Mouse (Mus musculus) megakaryocyte, adult 5-6 weeks (primary cell): Measurements from ENCODE around the gene Galt. TPM values are rescaled to one million over a fixed set of nuclear protein-coding genes. Genes with fewer than 3 reads are reported as not detected.
"Not testable (repeated sequence)": the region's sequence is repeated elsewhere in the genome, so short reads cannot be mapped to it uniquely, and the experiment has no call there.

ENCODE experiments used
- ATAC-seq: 2 replicates; pipeline ENCODE4 v1.8.0; 2016; ENCODE audit warnings: mild to moderate bottlenecking, inconsistent platforms; ENCODE audit not compliant: poor library complexity, severe bottlenecking
- total RNA-seq, 2 experiments: library from RNA; stranded (forward) in 1 of 2; stranded (reverse) in 1 of 2; fragments of 153-499, 151-499 nt in 1 of 2; fragments of 221-1000, 200-1000 nt in 1 of 2; gene quantifications; 2 replicates each; pipeline versions ENCODE4 v1.2.3 to v1.2.4; 2015 to 2017

Galt gene
- total RNA-seq, 2 experiments from 2014 or later, result 20.4 to 24.3 TPM

DNA sequence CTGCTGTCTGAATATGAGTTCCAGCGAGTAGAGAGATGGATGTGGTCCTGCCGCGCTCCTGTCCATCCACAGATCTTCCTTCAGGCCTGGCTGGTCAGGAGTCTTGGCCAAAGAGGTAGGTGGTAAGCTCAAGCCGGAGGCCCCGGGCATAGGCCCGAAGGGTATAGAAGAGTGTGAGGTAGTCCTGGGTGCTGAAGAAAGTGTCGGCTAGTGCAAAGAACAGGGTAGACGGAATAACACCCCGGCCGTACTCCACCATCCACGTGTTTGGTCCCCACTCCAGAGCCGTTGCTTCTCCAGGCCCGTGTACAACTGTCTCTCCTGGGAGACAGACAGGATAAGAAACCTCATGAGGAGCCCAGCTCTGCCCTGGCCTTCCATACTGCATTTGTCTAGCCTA lies 15.8 kb upstream of the Galt start:
- no peak for ATAC-seq

DNA sequence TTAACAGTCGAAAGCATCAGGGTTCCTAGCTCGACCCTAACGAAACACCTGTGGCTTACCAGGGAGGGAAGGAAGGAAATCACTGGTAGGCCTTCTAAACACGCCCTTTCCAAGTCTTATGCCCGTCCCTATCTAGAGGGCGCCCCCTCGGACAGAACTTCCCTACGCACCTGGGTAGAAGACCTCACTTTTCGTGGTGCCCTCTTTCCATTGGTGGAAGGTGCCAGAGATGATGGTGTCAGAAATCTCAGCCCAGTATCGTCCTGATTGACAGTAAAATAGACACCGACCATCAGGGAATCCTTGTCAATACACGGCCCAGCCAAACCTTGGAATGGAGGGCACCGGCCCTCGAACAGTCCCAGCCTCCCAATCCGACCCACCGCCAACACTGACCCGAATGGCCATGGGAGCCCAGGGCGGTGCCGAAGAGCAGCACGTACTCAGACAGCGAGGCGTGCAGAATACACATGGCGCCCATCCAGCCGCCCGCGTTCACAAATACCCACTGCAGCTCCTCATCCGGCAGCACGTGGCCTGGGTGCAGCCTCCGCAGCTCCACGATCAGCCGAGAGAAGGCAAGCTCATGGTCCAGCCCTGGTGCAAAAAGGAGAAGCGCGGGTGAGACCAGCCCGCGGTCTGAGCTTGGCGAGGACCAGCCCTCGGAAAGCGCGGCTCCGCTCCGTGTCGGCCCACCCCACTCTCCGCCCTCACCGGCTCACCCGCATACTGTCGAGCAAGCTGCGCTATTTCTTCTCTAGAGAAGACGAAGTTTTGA lies 14.5 kb upstream of the Galt start:
- peak; percentile 71 for ATAC-seq

DNA sequence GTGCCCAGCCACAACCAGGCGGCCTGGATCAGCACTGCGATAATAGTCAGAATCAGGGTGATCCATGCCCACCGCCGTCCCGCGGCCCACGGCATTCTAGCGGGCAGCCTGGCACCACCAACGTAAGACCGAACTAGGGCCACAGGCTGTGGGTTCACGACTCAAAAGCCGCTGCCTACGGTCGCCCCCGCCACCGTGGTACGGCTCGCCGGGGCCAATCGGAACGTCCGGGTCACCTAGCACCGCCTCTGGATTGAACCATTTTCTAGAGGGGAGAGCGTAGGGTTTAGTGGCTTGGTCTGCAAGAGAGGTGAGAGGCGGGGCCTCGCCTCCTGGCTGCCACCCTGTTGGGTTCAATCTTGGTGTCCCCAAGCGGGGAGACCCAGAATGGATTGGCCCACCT lies 13.9 kb upstream of the Galt start:
- peak; percentile 86 for ATAC-seq

DNA sequence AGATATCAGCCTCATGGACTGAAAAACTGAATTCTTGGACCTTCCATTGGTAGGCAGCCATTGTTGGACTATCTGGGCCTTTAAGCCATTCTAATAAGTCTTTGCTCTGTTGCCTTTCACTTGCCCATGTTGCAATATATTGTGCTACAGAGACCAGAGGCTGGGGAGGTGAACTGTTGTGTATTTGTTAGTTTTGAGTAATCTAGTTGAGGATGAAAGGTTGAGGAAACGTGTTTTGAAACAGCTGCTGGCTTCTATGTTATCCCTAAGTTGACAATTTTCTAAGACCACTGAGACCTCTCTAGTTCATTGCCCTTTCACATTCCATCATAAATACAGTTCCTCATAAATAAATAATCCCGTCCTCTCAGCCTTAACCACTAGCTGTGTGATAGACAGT lies 10.9 kb upstream of the Galt start:
- ATAC-seq, result no peak

DNA sequence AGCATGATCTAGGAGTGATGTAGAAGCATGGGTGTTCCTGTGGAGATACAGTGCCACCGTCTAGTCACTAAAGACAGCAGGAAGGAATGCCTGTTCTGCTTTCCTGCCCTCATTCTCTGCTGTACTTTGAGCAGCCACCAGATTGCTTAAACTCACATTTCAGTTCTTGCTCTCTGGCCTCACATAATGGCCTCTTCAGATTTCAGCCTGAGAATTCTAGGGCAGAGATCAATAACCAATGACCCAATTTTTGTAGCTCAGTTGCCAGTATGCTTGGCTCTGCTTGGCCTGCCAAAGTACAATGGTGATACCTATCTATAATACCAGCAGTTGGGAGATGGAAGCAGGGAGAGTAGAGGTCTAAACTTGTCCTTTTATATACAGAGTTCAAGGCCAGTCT lies 10.0 kb upstream of the Galt start:
- no peak for ATAC-seq

DNA sequence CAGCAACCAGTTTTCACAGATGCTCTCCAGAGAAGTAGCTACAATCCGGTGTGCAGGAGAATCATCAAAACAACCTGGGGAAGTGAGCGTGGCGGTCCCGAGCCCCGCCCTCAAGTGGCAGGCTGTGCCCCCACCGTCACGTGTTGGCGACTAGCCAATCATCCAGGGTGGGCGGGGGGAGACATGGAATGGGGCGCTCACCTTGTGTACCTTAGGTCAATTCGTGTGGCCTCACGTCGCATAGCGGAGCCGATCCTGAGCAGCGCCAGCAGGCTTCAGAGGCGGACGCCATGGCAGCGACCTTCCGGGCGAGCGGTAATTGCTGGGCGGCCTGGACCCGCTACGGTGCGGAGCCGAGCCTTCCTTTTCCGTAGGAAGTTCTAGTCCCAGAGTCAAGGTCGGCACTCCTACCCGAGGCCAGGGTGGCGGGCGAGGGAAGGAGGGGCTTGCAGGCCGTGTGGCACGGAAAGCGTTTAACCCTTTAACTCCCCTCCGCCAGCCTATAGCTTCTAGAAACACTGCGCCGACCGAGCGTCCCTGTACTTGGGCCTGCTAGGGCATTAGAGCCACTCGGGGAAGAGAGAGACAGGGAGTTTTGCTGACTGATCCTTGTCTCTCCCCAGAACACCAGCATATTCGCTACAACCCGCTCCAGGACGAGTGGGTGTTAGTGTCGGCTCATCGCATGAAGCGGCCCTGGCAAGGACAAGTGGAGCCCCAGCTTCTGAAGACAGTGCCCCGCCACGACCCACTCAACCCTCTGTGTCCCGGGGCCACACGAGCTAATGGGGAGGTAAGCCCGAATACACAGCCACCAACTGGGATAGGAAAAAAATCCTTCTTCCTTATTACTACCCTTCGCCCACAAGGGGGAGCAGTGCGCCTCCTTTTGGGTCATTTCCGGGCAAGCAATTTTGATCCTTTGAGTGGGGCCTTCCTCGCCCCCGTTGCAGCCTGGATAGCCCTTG lies 594 bp downstream of the Galt start, which contains the start of gene Sigmar1:
Gene Sigmar1, minus strand, starts transcription at position 820 of the 968 bp plus-strand sequence.
- ATAC-seq, result peak; percentile 82

DNA sequence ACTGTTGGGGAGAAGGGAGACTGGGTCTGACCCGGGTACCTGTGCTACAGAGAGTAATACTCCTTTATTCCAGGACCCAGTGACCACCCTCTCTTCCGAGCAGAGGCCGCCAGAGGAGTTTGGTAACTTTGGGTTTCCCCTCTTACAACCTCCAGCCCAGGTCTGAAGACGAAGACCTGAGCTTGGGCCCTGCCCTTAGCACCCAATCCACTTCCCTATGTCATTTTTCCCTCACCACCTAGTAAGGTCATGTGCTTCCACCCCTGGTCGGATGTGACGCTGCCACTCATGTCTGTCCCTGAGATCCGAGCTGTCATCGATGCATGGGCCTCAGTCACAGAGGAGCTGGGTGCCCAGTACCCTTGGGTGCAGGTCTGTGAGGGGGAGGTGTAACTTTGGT lies 1.4 kb downstream of the Galt start:
- no peak for ATAC-seq

DNA sequence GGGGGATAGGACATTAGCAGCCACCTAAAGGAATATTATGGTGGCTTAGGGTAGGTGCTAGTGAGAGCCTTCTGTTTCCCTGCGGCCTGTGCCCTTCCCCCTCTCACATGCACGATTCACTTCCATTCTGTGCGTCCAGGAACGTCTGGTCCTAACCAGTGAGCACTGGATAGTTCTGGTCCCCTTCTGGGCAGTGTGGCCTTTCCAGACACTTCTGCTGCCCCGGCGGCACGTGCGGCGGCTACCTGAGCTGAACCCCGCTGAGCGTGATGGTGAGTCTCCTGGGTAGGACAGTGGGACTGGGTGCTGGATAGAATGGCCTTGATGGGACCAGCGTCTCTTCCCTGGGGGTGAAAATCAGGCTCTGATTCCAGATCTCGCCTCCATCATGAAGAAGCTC lies 2.3 kb downstream of the Galt start:
- no peak for ATAC-seq

DNA sequence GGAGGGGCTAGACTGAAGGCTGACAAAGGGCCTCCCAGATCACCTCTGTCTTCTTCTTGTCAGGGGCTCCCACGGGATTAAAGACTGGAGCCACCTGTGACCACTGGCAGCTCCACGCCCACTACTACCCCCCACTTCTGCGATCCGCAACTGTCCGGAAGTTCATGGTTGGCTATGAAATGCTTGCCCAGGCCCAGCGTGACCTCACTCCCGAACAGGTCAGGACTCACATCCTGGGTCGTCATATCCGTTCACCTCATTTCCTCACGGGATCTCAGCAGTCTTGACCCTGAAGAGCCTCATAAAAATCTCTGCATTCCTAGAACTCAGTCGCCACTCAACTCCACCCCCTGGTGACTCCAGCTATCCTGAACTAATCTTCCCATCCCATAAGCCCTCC lies 3.0 kb downstream of the Galt start:
- ATAC-seq, result no peak

DNA sequence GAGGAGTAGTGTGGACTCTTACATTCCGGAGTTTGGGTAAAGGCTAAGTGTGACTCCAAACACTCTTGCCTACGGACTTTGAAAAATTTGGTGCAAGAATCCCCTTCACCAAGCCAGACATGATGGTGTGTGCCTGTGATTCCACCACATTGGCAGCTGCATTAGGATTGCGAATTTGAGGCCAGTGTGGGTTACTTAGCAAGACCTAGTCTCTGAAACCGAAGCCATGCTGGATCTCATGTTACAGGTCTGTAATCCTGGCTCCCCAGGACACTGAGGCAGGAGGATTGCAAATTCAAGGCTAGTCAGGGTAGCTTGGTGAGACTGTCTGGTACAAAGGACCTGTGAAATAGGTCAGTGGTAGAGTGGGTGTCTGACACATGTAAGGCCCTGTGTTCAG lies 3.7 kb downstream of the Galt start:
- ATAC-seq, result no peak

DNA sequence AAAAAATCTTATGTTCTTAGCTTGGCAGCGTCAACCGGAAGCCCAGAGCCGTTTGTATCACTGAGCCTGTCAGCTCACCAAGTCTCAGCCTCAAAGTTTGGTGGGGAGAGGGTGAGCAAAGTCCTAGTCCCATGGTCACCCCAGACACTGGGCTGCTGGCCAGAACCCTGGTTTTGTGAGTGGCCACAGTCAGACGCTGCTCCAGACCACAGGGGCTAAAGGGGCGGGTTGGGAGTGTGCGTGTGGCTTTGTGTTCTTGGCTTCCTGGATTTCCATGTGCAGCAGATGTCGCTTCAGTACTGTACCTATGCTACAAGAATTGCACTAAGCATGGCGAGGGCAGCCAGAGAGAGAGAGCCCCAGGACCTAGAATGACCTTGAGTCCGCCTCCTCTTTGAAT lies 4.2 kb downstream of the Galt start:
- ATAC-seq, result no peak

DNA sequence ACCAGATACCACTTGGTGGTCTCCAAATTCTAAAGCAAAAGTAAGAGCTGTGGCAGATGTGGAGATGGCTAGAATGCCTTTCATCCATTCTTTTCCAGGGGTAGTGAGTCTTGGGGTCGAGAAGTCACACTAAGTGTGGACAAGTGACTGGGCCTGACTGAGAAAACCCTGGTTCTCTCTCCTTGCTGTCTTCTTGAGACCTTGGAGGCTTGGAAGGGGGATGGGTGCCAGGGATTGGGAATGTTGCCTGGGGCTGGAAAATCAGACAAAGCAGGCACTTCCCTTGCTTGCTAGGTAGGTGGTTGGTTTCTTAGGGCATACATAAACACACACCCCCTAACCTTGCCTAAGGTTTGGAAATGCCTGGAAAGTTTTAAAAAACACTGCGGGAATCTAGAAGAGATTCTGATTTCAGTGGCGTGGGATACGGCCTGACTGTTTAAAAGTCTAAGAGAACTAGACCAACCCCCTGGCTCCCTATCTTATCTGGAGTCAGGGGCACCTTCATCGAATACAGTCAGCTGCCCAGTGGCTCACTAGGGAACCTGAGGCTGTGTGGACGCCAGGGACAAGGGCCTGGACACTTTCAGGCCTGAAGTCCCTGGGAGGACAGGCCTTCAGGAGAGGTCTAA lies 4.7 kb downstream of the Galt start:
- no peak for ATAC-seq

DNA sequence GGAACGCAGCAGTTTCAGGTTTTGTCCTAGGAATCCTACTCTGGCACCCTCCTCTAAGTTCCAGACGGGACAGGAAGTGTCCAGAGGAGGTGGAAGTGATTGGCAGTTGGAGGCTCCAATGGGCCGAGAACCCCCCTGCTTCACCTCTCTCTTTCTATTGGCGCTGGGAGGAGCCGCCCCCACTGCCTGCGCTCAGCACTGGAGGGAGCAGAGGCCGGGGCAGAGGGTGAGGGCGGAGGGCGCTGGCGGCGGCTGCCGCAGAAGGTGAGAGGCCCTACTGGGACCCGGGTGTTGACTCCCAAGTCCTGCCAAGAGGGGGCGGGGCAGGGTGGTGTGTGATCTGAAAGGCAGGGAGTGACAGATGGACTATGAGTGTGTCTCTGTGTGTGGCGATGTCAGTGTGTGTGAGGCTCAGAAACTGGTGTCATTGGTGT lies 5.3 kb downstream of the Galt start:
- peak; percentile 70 for ATAC-seq

DNA sequence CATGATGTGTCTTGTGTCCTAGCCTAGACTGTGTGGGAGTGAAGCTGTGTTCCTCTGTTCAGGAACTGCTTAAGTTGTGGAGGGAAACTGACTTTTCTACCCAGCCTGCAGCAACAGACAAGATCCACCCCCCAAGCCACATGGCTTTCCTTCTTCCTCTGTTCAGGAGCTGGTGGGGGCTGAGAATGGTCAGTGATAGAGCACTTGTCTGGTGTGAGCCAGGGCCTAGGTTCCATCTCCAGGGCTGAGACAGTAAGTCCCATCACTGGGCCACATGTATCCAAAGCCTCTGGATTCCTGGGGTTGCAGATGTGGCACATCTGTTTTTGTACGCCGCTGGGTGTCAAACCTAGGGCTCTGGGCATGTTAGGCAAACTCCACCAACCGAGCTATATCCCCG lies 5.9 kb downstream of the Galt start:
- ATAC-seq, result no peak

DNA sequence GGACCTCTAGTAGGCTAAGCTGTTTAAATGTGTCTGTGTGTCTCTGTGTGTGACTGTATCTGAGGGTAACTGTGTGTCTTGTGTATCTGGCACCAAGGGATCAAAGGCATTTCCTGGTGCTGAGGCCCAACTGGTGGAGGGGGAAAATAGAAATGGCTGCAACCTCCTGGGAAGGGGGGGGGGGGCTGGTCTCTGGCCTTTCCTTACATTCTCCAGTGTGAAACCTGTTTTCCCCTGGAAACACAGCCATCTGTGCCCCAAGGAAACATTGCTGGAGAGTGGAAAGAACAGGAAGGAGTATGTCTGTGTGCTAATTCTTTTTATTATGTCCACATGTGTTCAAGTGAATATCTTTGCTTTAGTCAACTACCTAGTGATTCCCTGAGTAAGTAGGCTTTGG lies 6.7 kb downstream of the Galt start:
- ATAC-seq, result no peak

DNA sequence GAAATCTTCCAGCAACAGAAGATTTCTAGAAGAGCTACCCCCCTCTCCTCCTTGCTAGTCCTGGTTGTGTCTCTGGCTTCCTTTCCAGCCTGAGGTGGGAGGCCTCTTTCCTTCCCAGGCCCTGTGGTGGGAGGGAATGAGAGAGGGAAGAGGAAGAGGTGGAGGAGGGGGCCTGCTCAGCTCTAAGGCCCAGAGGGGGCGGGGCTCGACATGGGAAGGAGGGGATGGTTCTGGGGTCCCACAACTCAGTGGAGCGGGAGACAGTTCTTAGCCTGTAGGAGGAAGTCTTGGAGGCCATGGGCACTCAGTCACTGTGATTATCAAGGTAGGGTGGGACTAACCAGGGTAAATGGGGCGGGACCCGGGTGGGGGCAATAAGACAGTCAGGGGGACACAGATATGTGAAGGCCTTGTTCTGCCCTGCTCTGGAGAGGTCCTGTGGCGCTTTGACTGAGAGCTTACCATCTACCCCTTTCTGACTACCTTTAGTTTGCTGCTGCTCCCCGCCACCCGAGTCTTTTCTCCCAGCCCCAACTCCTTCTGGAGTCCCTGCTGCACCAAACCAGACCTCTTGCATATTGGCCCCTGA lies 7.2 kb downstream of the Galt start:
- no peak for ATAC-seq

DNA sequence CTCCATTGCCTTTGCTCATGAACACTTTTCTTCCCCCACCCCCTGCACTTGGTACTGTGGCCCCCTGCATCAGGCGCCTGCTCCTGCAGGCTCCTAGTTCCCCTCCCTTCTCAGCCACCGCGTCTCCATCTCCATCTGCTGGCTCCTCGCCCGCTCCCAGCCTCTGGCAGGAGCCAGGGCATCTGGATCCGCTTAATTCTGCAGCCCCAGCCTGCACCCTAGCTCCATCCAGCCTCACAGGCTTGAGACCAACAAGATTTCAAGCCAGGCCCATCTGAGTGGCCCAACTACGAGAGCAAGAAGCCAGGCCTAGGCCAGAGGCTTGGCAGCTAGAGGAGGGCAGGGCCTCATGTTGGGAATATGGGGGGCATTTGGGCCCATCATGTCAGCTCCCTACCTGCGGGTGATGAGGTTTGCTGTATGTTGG lies 7.7 kb downstream of the Galt start:
- ATAC-seq, result not testable (repeated sequence)

DNA sequence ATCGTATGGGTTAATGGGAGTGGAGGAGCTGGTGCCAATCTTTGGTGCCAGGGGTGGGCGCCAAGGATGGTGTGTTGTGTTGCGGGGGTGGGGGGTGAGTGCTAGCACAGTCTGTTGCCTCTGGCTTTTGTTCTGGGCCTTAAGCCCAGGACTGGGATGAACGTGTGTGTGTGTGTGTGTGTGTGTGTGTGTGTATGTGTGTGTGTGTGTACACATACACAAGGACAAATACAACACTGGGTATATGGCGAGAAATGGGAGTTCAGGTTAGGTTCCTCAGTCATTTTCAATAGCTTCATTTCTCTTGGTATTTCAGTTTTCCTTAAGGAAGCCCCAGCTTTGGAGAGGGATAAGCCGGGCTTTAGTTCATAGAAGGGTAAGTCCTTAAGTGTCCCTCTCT lies 8.1 kb downstream of the Galt start:
- not testable (repeated sequence) for ATAC-seq

DNA sequence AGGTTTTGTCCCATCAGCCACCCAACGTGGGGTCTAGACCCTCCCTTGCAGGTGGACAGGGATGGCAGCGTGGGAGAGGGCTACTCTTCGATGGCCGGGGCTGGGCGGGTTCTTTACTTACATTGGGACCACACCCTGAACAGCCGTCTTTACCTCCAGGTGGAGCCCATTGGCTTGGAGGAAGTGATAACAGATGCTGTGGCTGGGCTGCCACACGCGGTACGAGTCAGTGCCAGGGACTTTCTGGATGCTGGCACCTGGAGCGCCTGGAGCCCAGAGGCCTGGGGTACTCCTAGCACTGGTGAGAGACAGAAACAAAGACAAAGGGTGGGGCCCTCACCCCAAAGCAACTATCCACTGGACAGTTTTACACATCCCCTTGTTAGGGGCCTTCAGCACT lies 12.3 kb downstream of the Galt start:
- not testable (repeated sequence) for ATAC-seq

DNA sequence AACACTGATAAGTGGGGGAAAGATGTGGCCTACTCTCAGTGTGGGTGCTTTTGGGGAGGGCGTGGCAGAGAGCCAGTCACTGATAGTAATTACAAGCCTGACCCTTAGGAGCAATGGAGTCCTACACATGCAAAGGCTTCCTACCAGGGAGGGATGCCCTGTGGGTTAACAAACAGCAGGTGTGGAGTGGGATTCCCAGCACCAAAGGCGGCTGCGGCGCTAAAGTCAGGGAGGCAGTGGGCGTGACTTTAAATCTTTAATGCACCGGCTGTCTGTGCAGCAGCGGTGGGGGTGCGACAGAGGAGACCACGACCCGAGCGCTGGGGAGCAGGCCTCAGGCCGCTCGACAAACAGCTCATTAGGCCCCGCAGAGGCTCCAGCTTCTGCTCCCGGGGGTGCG lies 17.9 kb downstream of the Galt start:
- not testable (repeated sequence) for ATAC-seq

DNA sequence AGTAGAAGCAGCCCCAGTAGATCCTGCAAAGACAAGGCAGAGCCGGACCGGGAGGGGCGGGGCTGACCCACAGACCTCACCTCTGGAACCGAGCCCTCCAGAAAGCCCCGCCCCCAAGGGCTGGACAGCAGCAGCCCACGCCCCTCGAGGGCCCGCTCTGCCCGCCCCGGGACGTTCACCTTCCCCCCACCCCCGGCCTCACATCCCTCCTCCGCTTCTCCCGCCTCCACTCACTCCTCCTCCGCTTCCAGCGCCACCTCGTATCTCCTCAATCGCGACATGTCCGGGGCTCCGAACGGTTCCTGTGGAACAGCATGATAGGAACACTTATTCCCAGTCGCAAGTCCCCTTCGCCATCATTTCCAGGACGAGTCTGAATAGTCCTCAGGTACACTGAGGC lies 18.5 kb downstream of the Galt start:
- peak; percentile 69; the same call in 1 of the 2 replicates for ATAC-seq
